Mouse (Mus musculus): ENCODE data around the gene Tom1l2.

DNA sequence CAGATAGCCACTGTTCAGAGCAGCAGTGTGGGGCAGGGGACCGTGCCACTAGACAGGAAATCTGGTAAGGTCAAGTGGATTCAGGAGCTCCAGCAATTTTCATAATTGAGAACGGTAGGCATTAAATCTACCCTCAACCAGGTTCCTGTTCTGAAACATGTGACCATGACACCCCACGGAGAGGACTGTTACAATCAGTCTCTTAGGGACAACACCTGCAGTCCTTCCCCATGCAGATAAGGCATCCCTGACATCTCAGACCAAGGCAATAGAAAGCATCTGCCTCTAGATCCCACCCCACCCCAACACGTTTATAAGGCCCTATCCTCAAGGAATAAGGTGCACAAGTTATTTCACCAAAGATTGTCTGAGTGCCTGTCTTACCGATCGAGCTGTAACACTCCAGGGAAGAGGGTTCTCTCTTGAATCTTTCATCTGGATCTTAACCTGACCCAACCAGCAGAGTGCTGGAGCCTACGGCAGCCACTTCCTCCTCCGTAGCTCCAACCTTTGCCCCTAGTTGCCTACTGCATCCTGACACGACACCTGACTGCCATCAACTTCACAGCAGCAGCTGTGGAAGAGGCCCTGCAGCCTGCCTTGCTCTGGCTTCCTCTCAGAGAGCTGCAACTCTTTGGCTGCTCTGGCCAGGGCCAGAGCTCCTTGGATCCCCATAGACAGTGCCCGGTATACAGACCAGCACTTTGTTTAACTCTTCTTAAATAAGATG is 50.2 kb downstream of the Tom1l2 start:
- TF ChIP-seq POLR2A (IDR thresholded peaks at IDR 0.05; ENCODE audit: low read depth, low read length) (no peak), CTCF (conservative IDR thresholded peaks at IDR 0.05; ENCODE audit: insufficient read depth, insufficient read length, low read depth, low read length) (no peak)
